Mouse (Mus musculus): Measurements from ENCODE around the gene Ttn.

DNA sequence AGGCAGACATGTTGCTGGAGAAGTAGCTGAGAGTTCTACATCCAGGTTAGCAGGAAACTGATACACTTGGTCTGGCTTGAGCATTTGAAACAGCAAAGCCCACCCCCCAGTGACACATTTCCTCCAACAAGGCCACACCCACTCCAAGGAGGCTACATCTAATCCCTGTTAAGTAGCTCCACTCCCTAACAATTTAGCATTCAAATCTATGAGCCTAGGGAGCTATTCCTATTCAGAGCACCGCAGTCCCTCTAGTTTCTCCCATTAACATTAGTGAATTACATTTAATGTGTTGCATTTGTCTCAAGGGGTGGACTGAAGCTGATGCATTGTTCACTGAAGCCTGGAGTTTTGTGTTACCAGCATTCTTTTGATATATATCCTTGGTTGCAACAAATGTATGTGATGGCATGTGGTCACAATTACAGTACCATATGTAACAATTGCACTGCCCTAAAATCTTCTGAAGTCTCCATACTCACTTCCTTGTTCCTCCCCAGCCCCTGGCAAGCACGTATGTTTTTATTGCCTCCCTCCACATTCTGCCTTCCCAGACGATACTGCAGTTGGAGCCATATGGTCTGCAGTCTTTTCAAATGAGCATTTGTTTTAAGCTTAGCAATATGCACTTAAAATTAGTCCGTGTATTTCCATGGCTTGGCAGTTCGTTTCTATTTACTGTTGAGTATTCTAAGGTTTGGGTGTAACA, 10.3 kb upstream of the Ttn start:
- TF ChIP-seq POLR2AphosphoS2 (IDR thresholded peaks at IDR 0.05; ENCODE audit: insufficient read length, low read depth) (no peak), CEBPB (IDR thresholded peaks at IDR 0.05; ENCODE audit: insufficient read depth, poor library complexity, severe bottlenecking) (no peak), POLR2A (IDR thresholded peaks at IDR 0.05; ENCODE audit: insufficient read length, low read depth) (no peak), USF1 (IDR thresholded peaks at IDR 0.05; ENCODE audit: low read depth) (no peak), MYOD1 (IDR thresholded peaks at IDR 0.05; ENCODE audit: control insufficient read depth in 1 of 3, insufficient read length in 2 of 3, low read depth in 2 of 3) (no peak), TCF12 (IDR thresholded peaks at IDR 0.05; ENCODE audit: insufficient read depth, poor library complexity, severe bottlenecking) (no peak), SRF (IDR thresholded peaks at IDR 0.05; ENCODE audit: control insufficient read depth, insufficient read length, low read depth) (no peak), E2F4 (IDR thresholded peaks at IDR 0.05; ENCODE audit: insufficient read depth) (no peak), MYOG (IDR thresholded peaks at IDR 0.05; ENCODE audit: control insufficient read depth in 1 of 3, insufficient read depth in 1 of 3, insufficient read length in 2 of 3, low read depth in 2 of 3) (no peak), MAX (IDR thresholded peaks at IDR 0.05; ENCODE audit: low read depth) (no peak), REST (IDR thresholded peaks at IDR 0.05; ENCODE audit: insufficient read depth, insufficient read length) (no peak), TCF3 (IDR thresholded peaks at IDR 0.05; ENCODE audit: insufficient read length, low read depth) (no peak)
